Mouse (Mus musculus) gastrocnemius, adult 2 months (tissue): ENCODE data around the gene Adcyap1r1. TPM values are rescaled to one million over a fixed set of nuclear protein-coding genes. Genes with fewer than 3 reads are reported as not detected.

Source experiments
- DNase-seq: peaks from one replicate; pipeline ENCODE4 v3.0.0; 2022
- H3K27ac ChIP-seq: fragments of 200-600 bp; 2 replicates; pipeline ENCODE4 v1.8.1; 2022; ENCODE audit warnings: mild to moderate bottlenecking
- H3K4me3 ChIP-seq: fragments of 200-600 bp; 2 replicates; pipeline ENCODE4 v1.8.1; 2022; ENCODE audit warnings: mild to moderate bottlenecking, moderate library complexity
- CTCF ChIP-seq: fragments of 200-600 bp; IDR thresholded peaks from 2 replicates; pipeline ENCODE4 v1.8.1; 2022; ENCODE audit warnings: antibody characterized with exemption, mild to moderate bottlenecking, moderate library complexity
- intact Hi-C: fragments of 180-260 bp; cut with DNase I; formaldehyde crosslinking; loops from one replicate; pipeline ENCODE4 v1.15.1; 2025
- microRNA-seq: library from miRNA; unstranded; fragments of <30 nt; microRNA quantifications from one replicate; pipeline ENCODE4 v1.2.0, GENCODE M21; 2021
- total RNA-seq, 2 experiments: library from RNA; stranded (reverse); gene quantifications; 2 replicates each; pipeline ENCODE4 v1.2.3; 2021

The Adcyap1r1 gene
- total RNA-seq, 2 experiments from 2014 or later: 0.87 to 0.92 TPM

- no peak overlapping the region for H3K27ac ChIP-seq
- DNase-seq: no peak
- TF ChIP-seq CTCF: no peak
- no peak overlapping the region for H3K4me3 ChIP-seq
- intact Hi-C loops: loop anchor here (5.0 kb wide), 1 partner anchor 281 kb away; no protein-coding TSS in a partner anchor
Measured at GRCm38 (mm10) chr6:55513477-55513876, 61.7 kb downstream of the Adcyap1r1 start.

GRCm38 (mm10) chr6:55519605-55520201 is 67.9 kb downstream of the Adcyap1r1 start:
- H3K4me3 ChIP-seq: peak overlapping the region; percentile 46
- H3K27ac ChIP-seq: no peak overlapping the region
- DNase-seq: peak; percentile 75
- TF ChIP-seq CTCF: peak; percentile 99
- intact Hi-C loops: loop anchor here (5.0 kb wide), 1 partner anchor 293 kb away; no protein-coding TSS in a partner anchor

- intact Hi-C loops: no loop called here
- Histone ChIP-seq H3K4me3 (no peak overlapping the region), H3K27ac (no peak overlapping the region)
- peak; percentile 49 for TF ChIP-seq CTCF
- peak; percentile 46 for DNase-seq
Measured at GRCm38 (mm10) chr6:55520237-55521095, 68.7 kb downstream of the Adcyap1r1 start.

GRCm38 (mm10) chr6:55536469-55536868 is 84.7 kb downstream of the Adcyap1r1 start:
- TF ChIP-seq CTCF: no peak
- Histone ChIP-seq H3K27ac (no peak overlapping the region), H3K4me3 (no peak overlapping the region)
- no peak for DNase-seq
- intact Hi-C loops: no loop called here

- intact Hi-C loops: no loop called here
- Histone ChIP-seq H3K4me3 (no peak overlapping the region), H3K27ac (no peak overlapping the region)
- DNase-seq: no peak
- TF ChIP-seq CTCF: no peak
Measured at GRCm38 (mm10) chr6:55539196-55539595, 87.4 kb downstream of the Adcyap1r1 start.

GRCm38 (mm10) chr6:55542359-55542758 is 90.6 kb downstream of the Adcyap1r1 start:
- H3K4me3 ChIP-seq: no peak overlapping the region
- no peak overlapping the region for H3K27ac ChIP-seq
- TF ChIP-seq CTCF: peak; percentile 27; the same call in 1 of the 2 replicates
- intact Hi-C loops: no loop called here
- DNase-seq: no peak

- TF ChIP-seq CTCF: no peak
- H3K27ac ChIP-seq: no peak overlapping the region
- intact Hi-C loops: no loop called here
- no peak overlapping the region for H3K4me3 ChIP-seq
- no peak for DNase-seq
Measured at GRCm38 (mm10) chr6:55543345-55543744, 91.6 kb downstream of the Adcyap1r1 start.

- DNase-seq: no peak
- Histone ChIP-seq H3K27ac (no peak overlapping the region), H3K4me3 (no peak overlapping the region)
- no peak for TF ChIP-seq CTCF
- intact Hi-C loops: no loop called here
Measured at GRCm38 (mm10) chr6:55549211-55549610, 97.4 kb downstream of the Adcyap1r1 start.

- intact Hi-C loops: no loop called here
- peak; percentile 43 for TF ChIP-seq CTCF
- peak; percentile 33 for DNase-seq
Measured at GRCm38 (mm10) chr6:55550926-55551325, 99.1 kb downstream of the Adcyap1r1 start.

More at GRCm38 (mm10) chr6:55550926-55551325, 99.1 kb downstream of the Adcyap1r1 start:
- no peak overlapping the region for H3K4me3 ChIP-seq
- no peak overlapping the region for H3K27ac ChIP-seq

Small RNA genes within 50 kb of the gene (microRNA-seq; reads per million reads assigned to microRNA genes)
- gene Gm44352: not detected

Other genes with a start within 250 kb of the Adcyap1r1 start
- gene Mindy4, start 248.6 kb upstream of the Adcyap1r1 start, total RNA-seq: 1 to 10 TPM; 2.7 to 3.8 TPM
- 100 to 1,000 TPM; 251 to 256 TPM for gene Aqp1, start 115.5 kb upstream of the Adcyap1r1 start, total RNA-seq
- gene Ghrhr, start 75.7 kb upstream of the Adcyap1r1 start, total RNA-seq: not detected
- not detected for gene Neurod6, start 229.3 kb downstream of the Adcyap1r1 start, total RNA-seq